Mouse (Mus musculus) thymus, postnatal 14 days (tissue): ENCODE results near the gene Apoa4.

ENCODE experiments used
- DNase-seq: peaks from one replicate; pipeline ENCODE4 v3.0.0; 2021

Gene Apoa4

GRCm38 (mm10) chr9:46240526-46241153, at the start of gene Apoa4:
Apoa4 (plus strand) TSS chr9:46240696.
- no peak for DNase-seq

- DNase-seq = no peak
Observed at GRCm38 (mm10) chr9:46191234-46191633, 49.3 kb upstream of the Apoa4 start.

GRCm38 (mm10) chr9:46191644-46192043, 48.9 kb upstream of the Apoa4 start:
- peak; percentile 49 for DNase-seq

- DNase-seq = no peak
Observed at GRCm38 (mm10) chr9:46192642-46193041, 47.9 kb upstream of the Apoa4 start.

GRCm38 (mm10) chr9:46194809-46195208, 45.7 kb upstream of the Apoa4 start:
- DNase-seq = no peak

GRCm38 (mm10) chr9:46196699-46197169, 43.8 kb upstream of the Apoa4 start:
- DNase-seq = no peak

GRCm38 (mm10) chr9:46198461-46198860, 42.0 kb upstream of the Apoa4 start:
- DNase-seq = no peak

GRCm38 (mm10) chr9:46198936-46199335, 41.6 kb upstream of the Apoa4 start:
- no peak for DNase-seq

- DNase-seq = no peak
Observed at GRCm38 (mm10) chr9:46199609-46200008, 40.9 kb upstream of the Apoa4 start.

- no peak for DNase-seq
Observed at GRCm38 (mm10) chr9:46206834-46207500, 33.5 kb upstream of the Apoa4 start.

GRCm38 (mm10) chr9:46207501-46207869, 33.0 kb upstream of the Apoa4 start:
- no peak for DNase-seq

- no peak for DNase-seq
Observed at GRCm38 (mm10) chr9:46208401-46208974, 32.0 kb upstream of the Apoa4 start.

GRCm38 (mm10) chr9:46210473-46210872, 30.0 kb upstream of the Apoa4 start:
- no peak for DNase-seq

- no peak for DNase-seq
Observed at GRCm38 (mm10) chr9:46214276-46214675, 26.2 kb upstream of the Apoa4 start.

- DNase-seq = no peak
Observed at GRCm38 (mm10) chr9:46214946-46215337, 25.6 kb upstream of the Apoa4 start.

- DNase-seq = no peak
Observed at GRCm38 (mm10) chr9:46215338-46216322, 24.9 kb upstream of the Apoa4 start.

- DNase-seq = no peak
Observed at GRCm38 (mm10) chr9:46216744-46217470, 23.6 kb upstream of the Apoa4 start.

- no peak for DNase-seq
Observed at GRCm38 (mm10) chr9:46218176-46218575, 22.3 kb upstream of the Apoa4 start.

GRCm38 (mm10) chr9:46223090-46223489, 17.4 kb upstream of the Apoa4 start:
- no peak for DNase-seq

- no peak for DNase-seq
Observed at GRCm38 (mm10) chr9:46224101-46224500, 16.4 kb upstream of the Apoa4 start.

GRCm38 (mm10) chr9:46224945-46225660, 15.4 kb upstream of the Apoa4 start:
- no peak for DNase-seq
